Mouse (Mus musculus): ENCODE data around the gene Tmem19. TPM values are rescaled to one million over a fixed set of nuclear protein-coding genes. Genes with fewer than 3 reads are reported as not detected.
A peak's percentile ranks its signal among the peaks of the same experiment; 100 is the strongest.

Tmem19 gene
- polyA plus RNA-seq (2012; ENCODE audit: insufficient read depth, insufficient read length, missing spikeins), result 10.9 and 16.0 TPM in 2 replicates

- peak within 1 kb of the TSS; percentile 59 for H3K27ac ChIP-seq (replicated peaks; ENCODE audit: low read depth, low read length)
- H3K4me1 ChIP-seq (ENCODE audit: control insufficient read depth, insufficient read depth, insufficient read length, low read length), result peaks cover 5% of the 10 kb centered on the region; the same call in 1 of the 2 replicates
- peak within 1 kb of the TSS; percentile 77 for H3K4me3 ChIP-seq (ENCODE audit: insufficient read depth, low read depth, low read length)
Observed at GRCm38 (mm10) chr10:115361840-115362622, at the start of gene Tmem19. Tmem19 (minus strand) TSS chr10:115362501.

GRCm38 (mm10) chr10:115406393-115406792, 44.1 kb upstream of the Tmem19 start:
- Histone ChIP-seq H3K4me1 (ENCODE audit: control insufficient read depth, insufficient read depth, insufficient read length, low read length) (no peaks in the 10 kb centered on the region), H3K4me3 (ENCODE audit: insufficient read depth, low read depth, low read length) (no peak overlapping the region), H3K27ac (replicated peaks; ENCODE audit: low read depth, low read length) (no peak overlapping the region)

- Histone ChIP-seq H3K27ac (replicated peaks; ENCODE audit: low read depth, low read length) (no peak overlapping the region), H3K4me1 (ENCODE audit: control insufficient read depth, insufficient read depth, insufficient read length, low read length) (no peaks in the 10 kb centered on the region), H3K4me3 (ENCODE audit: insufficient read depth, low read depth, low read length) (no peak overlapping the region)
Observed at GRCm38 (mm10) chr10:115391896-115392295, 29.6 kb upstream of the Tmem19 start.

GRCm38 (mm10) chr10:115391076-115391475, 28.8 kb upstream of the Tmem19 start:
- H3K27ac ChIP-seq (replicated peaks; ENCODE audit: low read depth, low read length), result no peak overlapping the region

GRCm38 (mm10) chr10:115387891-115388290, 25.6 kb upstream of the Tmem19 start:
- Histone ChIP-seq H3K27ac (replicated peaks; ENCODE audit: low read depth, low read length) (no peak overlapping the region), H3K4me3 (ENCODE audit: insufficient read depth, low read depth, low read length) (no peak overlapping the region), H3K4me1 (ENCODE audit: control insufficient read depth, insufficient read depth, insufficient read length, low read length) (no peaks in the 10 kb centered on the region)

More at GRCm38 (mm10) chr10:115391076-115391475, 28.8 kb upstream of the Tmem19 start:
- H3K4me3 ChIP-seq (ENCODE audit: insufficient read depth, low read depth, low read length), result no peak overlapping the region
- no peaks in the 10 kb centered on the region for H3K4me1 ChIP-seq (ENCODE audit: control insufficient read depth, insufficient read depth, insufficient read length, low read length)

GRCm38 (mm10) chr10:115385018-115386002, 23.0 kb upstream of the Tmem19 start:
- no peaks in the 10 kb centered on the region for H3K4me1 ChIP-seq (ENCODE audit: control insufficient read depth, insufficient read depth, insufficient read length, low read length)
- H3K27ac ChIP-seq (replicated peaks; ENCODE audit: low read depth, low read length), result peak overlapping the region; percentile 76
- peak overlapping the region; percentile 86 for H3K4me3 ChIP-seq (ENCODE audit: insufficient read depth, low read depth, low read length)

GRCm38 (mm10) chr10:115384221-115385017, 22.1 kb upstream of the Tmem19 start, which contains the start of the genes Thap2 and Zfc3h1:
Thap2 (minus strand) TSS chr10:115384443.
Zfc3h1 (plus strand) TSS chr10:115384959.
- H3K4me3 ChIP-seq (ENCODE audit: insufficient read depth, low read depth, low read length), result peak within 1 kb of the TSS; percentile 86
- H3K27ac ChIP-seq (replicated peaks; ENCODE audit: low read depth, low read length), result peak within 1 kb of the TSS; percentile 93
- no peaks in the 10 kb centered on the region for H3K4me1 ChIP-seq (ENCODE audit: control insufficient read depth, insufficient read depth, insufficient read length, low read length)

- Histone ChIP-seq H3K4me3 (ENCODE audit: insufficient read depth, low read depth, low read length) (peak overlapping the region; percentile 86), H3K27ac (replicated peaks; ENCODE audit: low read depth, low read length) (peak overlapping the region; percentile 91)
Observed at GRCm38 (mm10) chr10:115383644-115384220, 21.4 kb upstream of the Tmem19 start.

GRCm38 (mm10) chr10:115382846-115383643, 20.7 kb upstream of the Tmem19 start:
- Histone ChIP-seq H3K4me3 (ENCODE audit: insufficient read depth, low read depth, low read length) (0 out of 2 replicates have a peak overlapping the region, but pooled peaks have one; percentile 14), H3K4me1 (ENCODE audit: control insufficient read depth, insufficient read depth, insufficient read length, low read length) (no peaks in the 10 kb centered on the region), H3K27ac (replicated peaks; ENCODE audit: low read depth, low read length) (no peak overlapping the region)

More at GRCm38 (mm10) chr10:115383644-115384220, 21.4 kb upstream of the Tmem19 start:
- H3K4me1 ChIP-seq (ENCODE audit: control insufficient read depth, insufficient read depth, insufficient read length, low read length), result no peaks in the 10 kb centered on the region

- H3K4me1 ChIP-seq (ENCODE audit: control insufficient read depth, insufficient read depth, insufficient read length, low read length), result no peaks in the 10 kb centered on the region
- no peak overlapping the region for H3K27ac ChIP-seq (replicated peaks; ENCODE audit: low read depth, low read length)
- H3K4me3 ChIP-seq (ENCODE audit: insufficient read depth, low read depth, low read length), result no peak overlapping the region
Observed at GRCm38 (mm10) chr10:115381506-115382084, 19.3 kb upstream of the Tmem19 start.

GRCm38 (mm10) chr10:115363151-115363550, 850 bp upstream of the Tmem19 start:
- H3K27ac ChIP-seq (replicated peaks; ENCODE audit: low read depth, low read length), result 0 out of 2 replicates have a peak overlapping the region, but pooled peaks have one; percentile 31
- no peak overlapping the region for H3K4me3 ChIP-seq (ENCODE audit: insufficient read depth, low read depth, low read length)
- H3K4me1 ChIP-seq (ENCODE audit: control insufficient read depth, insufficient read depth, insufficient read length, low read length), result peaks cover 5% of the 10 kb centered on the region; the same call in 1 of the 2 replicates

- Histone ChIP-seq H3K27ac (replicated peaks; ENCODE audit: low read depth, low read length) (peak overlapping the region; percentile 59), H3K4me3 (ENCODE audit: insufficient read depth, low read depth, low read length) (peak overlapping the region; percentile 67), H3K4me1 (ENCODE audit: control insufficient read depth, insufficient read depth, insufficient read length, low read length) (peaks cover 5% of the 10 kb centered on the region; the same call in 1 of the 2 replicates)
Observed at GRCm38 (mm10) chr10:115362623-115362964, 293 bp upstream of the Tmem19 start.

GRCm38 (mm10) chr10:115359066-115359465, 3.2 kb downstream of the Tmem19 start:
- Histone ChIP-seq H3K27ac (replicated peaks; ENCODE audit: low read depth, low read length) (no peak overlapping the region), H3K4me1 (ENCODE audit: control insufficient read depth, insufficient read depth, insufficient read length, low read length) (peaks cover 5% of the 10 kb centered on the region; the same call in 1 of the 2 replicates), H3K4me3 (ENCODE audit: insufficient read depth, low read depth, low read length) (no peak overlapping the region)
